Mouse (Mus musculus): ENCODE data around the gene Olfr926. TPM values are rescaled to one million over a fixed set of nuclear protein-coding genes. Genes with fewer than 3 reads are reported as not detected.

Olfr926 gene
- not detected in 2 replicates for total RNA-seq (2012; rRNA removed)
- not detected for polyA plus RNA-seq (2012; ENCODE audit: insufficient read depth in 1 of 2, insufficient read length in 2 of 2, low read depth in 1 of 2, low replicate concordance in 2 of 2, missing spikeins in 1 of 2)

- Histone ChIP-seq H3K9ac (ENCODE audit: control insufficient read depth, low read depth, low read length, poor library complexity, severe bottlenecking) (no peak within 1 kb of the TSS), H3K36me3 (ENCODE audit: control insufficient read depth in 1 of 2, insufficient read depth in 2 of 2, low read length in 2 of 2) (no peaks in the 10 kb centered on the region), H3K4me3 (ENCODE audit: control insufficient read depth in 1 of 2, insufficient read depth in 1 of 2, low read depth in 2 of 2, low read length in 2 of 2) (no peak within 1 kb of the TSS), H3K4me1 (ENCODE audit: control insufficient read depth in 1 of 2, insufficient read depth in 2 of 2, low read length in 2 of 2) (no peaks in the 10 kb centered on the region), H3K27ac (ENCODE audit: control insufficient read depth, low read depth, low read length) (no peak within 1 kb of the TSS), H3K79me2 (ENCODE audit: control insufficient read depth, insufficient read depth, low read length, poor library complexity) (no peaks in the 10 kb centered on the region), H3K9me3 (replicated peaks; ENCODE audit: insufficient read depth, low read length) (no peaks in the 10 kb centered on the region), H3K27me3 (ENCODE audit: control insufficient read depth in 1 of 2, insufficient read depth in 2 of 2, low read length in 2 of 2) (no peaks in the 10 kb centered on the region)
- no peak for DNase-seq (ENCODE audit: low read depth, low spot score)
- TF ChIP-seq ZKSCAN1 (IDR thresholded peaks at IDR 0.05; ENCODE audit: low read depth, low read length) (no peak), RCOR1 (IDR thresholded peaks at IDR 0.05; ENCODE audit: low read depth, low read length) (no peak), GATA1 (IDR thresholded peaks at IDR 0.05; ENCODE audit: low read depth, low read length) (no peak), POLR2AphosphoS5 (IDR thresholded peaks at IDR 0.05; ENCODE audit: borderline replicate concordance, low read depth, low read length) (no peak), TAL1 (IDR thresholded peaks at IDR 0.05; ENCODE audit: low read length) (no peak), POLR2A (IDR thresholded peaks at IDR 0.05; ENCODE audit: control insufficient read depth in 1 of 2, insufficient read depth in 1 of 2, low read depth in 1 of 2, low read length in 2 of 2, poor library complexity in 1 of 2) (no peak), MAZ (IDR thresholded peaks at IDR 0.05; ENCODE audit: low read depth, low read length) (no peak), MAFK (IDR thresholded peaks at IDR 0.05; ENCODE audit: borderline replicate concordance, low read depth, low read length) (no peak), ELF1 (IDR thresholded peaks at IDR 0.05; ENCODE audit: low read depth, low read length) (no peak), HCFC1 (IDR thresholded peaks at IDR 0.05; ENCODE audit: low read depth, low read length) (no peak), SIN3A (IDR thresholded peaks at IDR 0.05; ENCODE audit: low read length) (no peak)
These were observed at the start of gene Olfr926 for GRCm38 (mm10) chr9:38876826-38877225. Gene Olfr926, plus strand, starts transcription at chr9:38877126.

DNA sequence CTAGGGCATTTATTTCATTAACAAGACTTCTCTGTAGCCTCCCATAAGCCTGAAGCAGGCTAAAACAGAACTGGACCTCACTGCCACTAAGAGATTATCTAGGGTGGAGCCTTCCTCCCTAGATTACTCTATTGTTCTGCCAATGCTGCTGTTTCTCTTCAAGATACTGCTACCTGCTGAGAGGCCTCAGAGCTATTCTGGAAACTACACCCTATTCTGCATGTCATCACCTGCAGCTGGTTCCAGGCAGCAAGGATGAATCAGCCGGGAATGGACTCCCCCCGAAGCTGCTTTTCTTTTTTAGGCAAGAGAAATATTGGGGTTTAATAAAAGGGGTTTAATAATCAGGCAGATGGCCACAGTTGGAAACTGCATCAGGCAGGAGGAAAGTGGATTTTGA is 43.9 kb upstream of the Olfr926 start:
- no peak for TF ChIP-seq USF1 (IDR thresholded peaks at IDR 0.05; ENCODE audit: low read depth, low read length)
- TF ChIP-seq MAFK (IDR thresholded peaks at IDR 0.05; ENCODE audit: borderline replicate concordance, low read depth, low read length), result no peak
- no peak overlapping the region for H3K27ac ChIP-seq (ENCODE audit: control insufficient read depth, low read depth, low read length)
- H3K79me2 ChIP-seq (ENCODE audit: control insufficient read depth, insufficient read depth, low read length, poor library complexity), result no peaks in the 10 kb centered on the region
- H3K36me3 ChIP-seq (ENCODE audit: control insufficient read depth in 1 of 2, insufficient read depth in 2 of 2, low read length in 2 of 2), result no peaks in the 10 kb centered on the region
- H3K9ac ChIP-seq (ENCODE audit: control insufficient read depth, low read depth, low read length, poor library complexity, severe bottlenecking), result no peak overlapping the region
- no peaks in the 10 kb centered on the region for H3K9me3 ChIP-seq (replicated peaks; ENCODE audit: insufficient read depth, low read length)
- H3K4me3 ChIP-seq (ENCODE audit: control insufficient read depth in 1 of 2, insufficient read depth in 1 of 2, low read depth in 2 of 2, low read length in 2 of 2), result no peak overlapping the region
- DNase-seq (ENCODE audit: low read depth, low spot score), result no peak
- no peaks in the 10 kb centered on the region for H3K4me1 ChIP-seq (ENCODE audit: control insufficient read depth in 1 of 2, insufficient read depth in 2 of 2, low read length in 2 of 2)
- H3K27me3 ChIP-seq (ENCODE audit: control insufficient read depth in 1 of 2, insufficient read depth in 2 of 2, low read length in 2 of 2), result no peaks in the 10 kb centered on the region

DNA sequence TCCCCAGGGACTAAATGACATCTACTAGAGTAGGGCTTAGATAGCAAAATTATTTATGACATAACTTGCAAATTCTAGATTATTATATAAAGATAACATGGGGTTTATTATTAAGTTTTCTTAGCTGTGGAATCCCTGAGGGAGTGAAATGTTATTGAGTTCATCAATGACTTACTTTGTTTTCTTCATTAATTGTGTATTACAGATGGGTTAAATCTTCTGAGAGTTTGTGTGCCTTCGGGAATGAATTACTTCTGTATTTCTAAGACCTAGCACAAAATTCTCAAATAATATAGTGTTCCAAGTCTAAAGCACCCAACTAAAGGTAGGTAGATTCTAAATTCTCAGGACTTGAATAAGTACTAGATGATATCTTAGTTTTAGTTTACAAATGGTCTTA is 32.8 kb upstream of the Olfr926 start, which contains the start of gene Olfr924:
Gene Olfr924, plus strand, starts transcription at position 301 of the 400 bp plus-strand sequence.
- H3K27me3 ChIP-seq (ENCODE audit: control insufficient read depth in 1 of 2, insufficient read depth in 2 of 2, low read length in 2 of 2), result no peaks in the 10 kb centered on the region
- H3K79me2 ChIP-seq (ENCODE audit: control insufficient read depth, insufficient read depth, low read length, poor library complexity), result no peaks in the 10 kb centered on the region
- no peaks in the 10 kb centered on the region for H3K36me3 ChIP-seq (ENCODE audit: control insufficient read depth in 1 of 2, insufficient read depth in 2 of 2, low read length in 2 of 2)
- TF ChIP-seq RCOR1 (IDR thresholded peaks at IDR 0.05; ENCODE audit: low read depth, low read length), result no peak
- no peak for TF ChIP-seq MEF2A (IDR thresholded peaks at IDR 0.05; ENCODE audit: extremely low read depth, insufficient replicate concordance, low read depth, low read length, poor library complexity, severe bottlenecking)
- TF ChIP-seq ZKSCAN1 (IDR thresholded peaks at IDR 0.05; ENCODE audit: low read depth, low read length), result no peak
- TF ChIP-seq CTCF (IDR thresholded peaks at IDR 0.05 in 2 of 3, conservative IDR thresholded peaks at IDR 0.05 in 1 of 3; ENCODE audit: control insufficient read depth in 1 of 3, insufficient read depth in 1 of 3, low read depth in 2 of 3, low read length in 3 of 3, poor library complexity in 1 of 3, severe bottlenecking in 1 of 3), result no peak
- no peak for TF ChIP-seq USF1 (IDR thresholded peaks at IDR 0.05; ENCODE audit: low read depth, low read length)
- no peak for TF ChIP-seq SMC3 (IDR thresholded peaks at IDR 0.05; ENCODE audit: low read depth, low read length)
- TF ChIP-seq KAT2A (conservative IDR thresholded peaks at IDR 0.05; ENCODE audit: low read depth, low read length), result no peak
- TF ChIP-seq POLR2AphosphoS2 (IDR thresholded peaks at IDR 0.05; ENCODE audit: low read length), result no peak
- no peak for TF ChIP-seq POLR2AphosphoS5 (IDR thresholded peaks at IDR 0.05; ENCODE audit: borderline replicate concordance, low read depth, low read length)
- TF ChIP-seq MXI1 (IDR thresholded peaks at IDR 0.05; ENCODE audit: low read depth, low read length), result no peak
- TF ChIP-seq TCF12 (IDR thresholded peaks at IDR 0.05; ENCODE audit: low read depth, low read length), result no peak
- no peaks in the 10 kb centered on the region for H3K4me1 ChIP-seq (ENCODE audit: control insufficient read depth in 1 of 2, insufficient read depth in 2 of 2, low read length in 2 of 2)
- no peak within 1 kb of the TSS for H3K27ac ChIP-seq (ENCODE audit: control insufficient read depth, low read depth, low read length)
- no peak within 1 kb of the TSS for H3K4me3 ChIP-seq (ENCODE audit: control insufficient read depth in 1 of 2, insufficient read depth in 1 of 2, low read depth in 2 of 2, low read length in 2 of 2)
- no peak within 1 kb of the TSS for H3K9ac ChIP-seq (ENCODE audit: control insufficient read depth, low read depth, low read length, poor library complexity, severe bottlenecking)
- no peaks in the 10 kb centered on the region for H3K9me3 ChIP-seq (replicated peaks; ENCODE audit: insufficient read depth, low read length)
- DNase-seq (ENCODE audit: low read depth, low spot score), result no peak

All from MEL (cell line).